ENCODE assay signal across 8 mouse cellular contexts in genomic region chr12:108702185-108702584, GRCm38 (mm10). TPM values are rescaled to one million over a fixed set of nuclear protein-coding genes. Genes with fewer than 3 reads are reported as not detected.
DNase-seq lines count a peak whose midpoint lies in the region; ATAC-seq and TF ChIP-seq lines count a peak whose summit lies in the region.

TSS of gene Degs2 (minus strand) at chr12:108702315.

- H3K4me2 ChIP-seq in embryonic facial prominence, embryonic 12.5 days (replicated peaks), result peak within 1 kb of the TSS; percentile 52
- peak within 1 kb of the TSS; percentile 43 for H3K4me2 ChIP-seq in lung, postnatal 0 days (replicated peaks; ENCODE audit: low read depth, low read length)

- H3K27me3 ChIP-seq in cerebellum, adult 2 months (ENCODE audit: control insufficient read depth, insufficient read depth, low read length), result peaks cover 3% of the 10 kb centered on the region; the same call in 1 of the 2 replicates
- peaks cover 56% of the 10 kb centered on the region for H3K27me3 ChIP-seq in embryonic facial prominence, embryonic 12.5 days
- peaks cover 21% of the 10 kb centered on the region for H3K27me3 ChIP-seq in lung, postnatal 0 days (replicated peaks; ENCODE audit: insufficient read depth, low read length)

- no peak for ATAC-seq in embryonic facial prominence, embryonic 12.5 days (ENCODE audit: insufficient number of reproducible peaks, insufficient read depth, low FRiP score, low TSS enrichment)
- peak; percentile 84 for ATAC-seq in lung, postnatal 0 days

- TF ChIP-seq EP300 in lung, postnatal 0 days (IDR thresholded peaks at IDR 0.05), result no peak

- no peak for TF ChIP-seq POLR2A in cerebellum, adult 2 months (IDR thresholded peaks at IDR 0.05; ENCODE audit: borderline replicate concordance, insufficient read depth, low read length)

- no peak within 1 kb of the TSS for H3K27ac ChIP-seq in cerebellum, adult 2 months (ENCODE audit: insufficient read depth, low read length)
- no peak within 1 kb of the TSS for H3K27ac ChIP-seq in embryonic facial prominence, embryonic 12.5 days
- no peak within 1 kb of the TSS for H3K27ac ChIP-seq in lung, postnatal 0 days (ENCODE audit: low read length)

- no peaks in the 10 kb centered on the region for H3K36me3 ChIP-seq in embryonic facial prominence, embryonic 12.5 days
- no peaks in the 10 kb centered on the region for H3K36me3 ChIP-seq in lung, postnatal 0 days (ENCODE audit: insufficient read depth, low read length)

- H3K9me3 ChIP-seq in embryonic facial prominence, embryonic 12.5 days, result no peaks in the 10 kb centered on the region
- no peaks in the 10 kb centered on the region for H3K9me3 ChIP-seq in lung, postnatal 0 days (ENCODE audit: low read length)

- H3K4me1 ChIP-seq in cerebellum, adult 2 months (ENCODE audit: control insufficient read depth, insufficient read depth, low read length), result no peaks in the 10 kb centered on the region
- H3K4me1 ChIP-seq in embryonic facial prominence, embryonic 12.5 days, result peaks cover 10% of the 10 kb centered on the region
- no peaks in the 10 kb centered on the region for H3K4me1 ChIP-seq in lung, postnatal 0 days (ENCODE audit: insufficient read depth, low read depth, low read length)

- H3K4me3 ChIP-seq in cerebellum, adult 2 months (replicated peaks; ENCODE audit: insufficient read depth, low read depth, low read length), result peak within 1 kb of the TSS; percentile 24
- H3K4me3 ChIP-seq in embryonic facial prominence, embryonic 12.5 days, result peak within 1 kb of the TSS; percentile 31
- H3K4me3 ChIP-seq in lung, postnatal 0 days (ENCODE audit: low read depth, low read length), result peak within 1 kb of the TSS; percentile 8

- no peak within 1 kb of the TSS for H3K9ac ChIP-seq in embryonic facial prominence, embryonic 12.5 days
- no peak within 1 kb of the TSS for H3K9ac ChIP-seq in lung, postnatal 0 days (replicated peaks; ENCODE audit: low read depth)

- no peak for DNase-seq in cerebellum, adult 2 months
- no peak for DNase-seq in cerebellum, adult 9-10 months
- DNase-seq in kidney, adult 8-10 months, result peak; percentile 76 to 83
- DNase-seq in lung, postnatal 0 days (ENCODE audit: low spot score), result peak; percentile 55
- DNase-seq in thymus, postnatal 14 days, result peak; percentile 58
- DNase-seq in cerebellum, postnatal 14 days, result no peak
- no peak for DNase-seq in B cell, adult 2 months

- 1% methylated on average over 32 of the region's 32 CpGs for WGBS in cerebellum, adult 2 months
- WGBS in embryonic facial prominence, embryonic 12.5 days, result 1% methylated on average over 32 of the region's 32 CpGs
- WGBS in lung, postnatal 0 days, result 1% methylated on average over 32 of the region's 32 CpGs

- TF ChIP-seq CTCF in cerebellum, adult 2 months (IDR thresholded peaks at IDR 0.05; ENCODE audit: borderline replicate concordance, insufficient read depth, low read depth, low read length), result no peak
- peak; percentile 47 for TF ChIP-seq CTCF in lung, postnatal 0 days (IDR thresholded peaks at IDR 0.05)

RNA-seq across cellular contexts. Expression of gene Degs2, which starts in this region (rescaled TPM):
- polyA plus RNA-seq in cerebellum, adult 2 months (2012; rRNA removed), result 7.4 and 8.3 TPM in 2 replicates
- polyA plus RNA-seq in embryonic facial prominence, embryonic 12.5 days (2016; fragmentation: Nextera tagmentation; extraction: Ambion mirVana), result 1.9 and 2.0 TPM in 2 replicates
- 0.74 and 0.75 TPM in 2 replicates for polyA plus RNA-seq in lung, postnatal 0 days (2015; fragmentation: Nextera tagmentation; extraction: Ambion mirVana)

Comparison
In these comparisons a context has a peak if more than half of its experiments do, and no peak if none do; other contexts are left out.
1. Peak in DNase-seq, ATAC-seq, H3K4me3 ChIP-seq and H3K4me2 ChIP-seq in lung, postnatal 0 days; RNA of the gene not detected or under 1 TPM.
2. DNase-seq: peak in kidney, adult 8-10 months (2 of 2) and thymus, postnatal 14 days (single experiment); none in cerebellum, adult 2 months (0 of 2), cerebellum, adult 9-10 months (single experiment), cerebellum, postnatal 14 days (0 of 2) and B cell, adult 2 months (0 of 2).
3. Peak in every context shown above with its lines, with median percentiles within 50 percentile points of each other: H3K4me3 ChIP-seq.